Mouse (Mus musculus): ENCODE data around the gene Vmn1r54. TPM values are rescaled to one million over a fixed set of nuclear protein-coding genes. Genes with fewer than 3 reads are reported as not detected.

The Vmn1r54 gene
- total RNA-seq (2023), result not detected in 4 replicates

DNA sequence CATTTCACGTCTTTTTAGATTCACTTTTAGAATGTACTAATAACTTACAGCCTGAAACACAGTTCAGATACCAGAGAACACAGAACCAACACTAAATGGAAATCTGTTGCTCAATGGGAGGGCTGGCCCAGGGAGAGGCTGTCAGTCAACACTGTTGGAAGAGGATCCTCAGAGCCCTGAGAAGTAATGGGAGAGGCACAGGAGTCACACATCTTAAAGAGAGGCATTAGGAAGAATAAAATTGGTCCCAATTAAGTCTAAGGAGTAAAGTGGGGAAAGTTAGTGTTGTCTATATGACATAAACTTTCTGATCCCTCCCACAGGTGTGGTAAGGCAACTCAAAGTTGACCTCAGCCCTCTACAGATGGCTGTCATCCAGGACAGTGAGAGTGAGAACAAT is at the start of gene Vmn1r54:
Vmn1r54 (plus strand) TSS at position 301 of the 400 bp plus-strand sequence.

DNA sequence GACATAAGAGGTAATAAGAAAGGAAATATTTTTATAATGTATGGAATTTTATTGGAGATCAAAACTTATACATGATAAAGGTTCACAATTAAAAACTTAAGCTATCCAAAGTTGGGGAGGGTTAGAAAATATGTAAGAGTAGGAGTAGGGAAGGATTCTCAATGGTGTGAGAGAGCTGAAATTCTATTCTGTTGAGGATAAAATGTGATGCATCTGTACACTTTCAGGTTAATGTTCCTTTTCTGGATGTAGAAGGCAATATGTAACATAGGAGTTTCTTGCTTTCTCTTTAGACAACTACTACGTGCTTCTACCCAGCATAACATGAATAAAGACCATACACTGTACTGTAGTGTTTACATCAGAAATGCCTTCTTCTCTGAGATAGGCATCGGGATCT is 43.6 kb upstream of the Vmn1r54 start, which contains the start of gene V1ra8:
V1ra8 (plus strand) TSS at position 301 of the 400 bp plus-strand sequence.

DNA sequence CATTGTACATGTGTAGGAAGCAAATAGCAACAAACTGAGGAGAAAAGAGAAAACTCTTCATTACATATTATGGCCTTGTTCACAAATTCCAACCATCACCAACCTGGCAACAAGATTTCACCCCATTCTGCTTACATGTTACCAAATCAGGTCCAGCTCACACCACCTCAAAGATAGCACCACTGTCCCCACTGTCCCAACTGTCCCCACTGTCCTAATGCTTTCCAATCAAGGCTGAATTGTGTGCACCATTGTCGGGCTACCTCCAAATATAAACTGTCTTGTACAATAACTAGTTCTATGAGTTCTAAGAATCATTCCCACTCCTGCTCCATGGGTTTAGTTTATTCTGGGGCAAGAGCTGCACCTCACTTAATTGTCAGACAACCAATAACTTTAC is 21.8 kb upstream of the Vmn1r54 start, which contains the start of gene Vmn1r53:
Vmn1r53 (minus strand) TSS at position 101 of the 400 bp plus-strand sequence.

DNA sequence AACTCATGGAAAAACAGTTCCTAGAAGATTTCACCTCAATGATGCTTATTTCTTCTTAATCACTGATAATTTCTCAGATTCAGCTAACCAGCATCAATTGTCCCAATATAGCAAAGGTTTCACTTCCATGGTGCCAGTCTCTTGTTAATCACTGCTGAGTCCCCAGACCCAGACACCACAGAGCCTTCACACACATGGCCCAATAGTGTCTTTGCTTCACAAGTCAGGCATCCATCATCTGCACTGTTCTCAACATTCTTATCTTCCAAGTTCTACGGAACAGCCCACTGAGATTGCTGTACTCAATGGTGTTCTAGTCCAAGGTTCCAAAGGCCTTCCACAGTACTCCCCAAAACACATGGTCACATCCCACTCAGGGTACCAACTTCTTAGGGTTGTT is 54.8 kb downstream of the Vmn1r54 start, which contains the start of gene BC048671:
BC048671 (plus strand) TSS at position 301 of the 400 bp plus-strand sequence.

Other genes with a start within 250 kb of the Vmn1r54 start
- not detected in 4 replicates for gene Vmn1r47, start 230.2 kb upstream of the Vmn1r54 start, total RNA-seq (2023)
- gene Vmn1r48, start 209.5 kb upstream of the Vmn1r54 start, total RNA-seq (2023), result not detected in 4 replicates
- gene Vmn1r49, start 167.8 kb upstream of the Vmn1r54 start, total RNA-seq (2023), result not detected in 4 replicates
- not detected in 4 replicates for gene Vmn1r50, start 144.9 kb upstream of the Vmn1r54 start, total RNA-seq (2023)
- gene Vmn1r51, start 123.7 kb upstream of the Vmn1r54 start, total RNA-seq (2023), result not detected in 4 replicates
- gene Vmn1r52, start 71.5 kb upstream of the Vmn1r54 start, total RNA-seq (2023), result not detected in 4 replicates
- gene V1ra8, start 43.5 kb upstream of the Vmn1r54 start, total RNA-seq (2023), result not detected in 4 replicates
- not detected in 4 replicates for gene Vmn1r53, start 21.9 kb upstream of the Vmn1r54 start, total RNA-seq (2023)
- not detected in 4 replicates for gene BC048671, start 54.9 kb downstream of the Vmn1r54 start, total RNA-seq (2023)
- not detected in 4 replicates for gene Chst13, start 78.9 kb downstream of the Vmn1r54 start, total RNA-seq (2023)
- not detected in 4 replicates for gene Uroc1, start 87.0 kb downstream of the Vmn1r54 start, total RNA-seq (2023)
- gene Zxdc, start 123.2 kb downstream of the Vmn1r54 start, total RNA-seq (2023), result 24.9 to 30.4 TPM (median 29.5 TPM) in 4 replicates
- gene Cfap100, start 182.5 kb downstream of the Vmn1r54 start, total RNA-seq (2023), result not detected in 4 replicates
- not detected in 4 replicates for gene Klf15, start 216.3 kb downstream of the Vmn1r54 start, total RNA-seq (2023)
- gene Aldh1l1, start 240.1 kb downstream of the Vmn1r54 start, total RNA-seq (2023), result 0.24 TPM in 1 of 4 replicates, not detected in the others

Measured in B cell, adult 62 days (primary cell).